Mouse (Mus musculus): Measurements from ENCODE around the gene Zbtb45.
A peak's percentile ranks its signal among the peaks of the same experiment; 100 is the strongest.

DNA sequence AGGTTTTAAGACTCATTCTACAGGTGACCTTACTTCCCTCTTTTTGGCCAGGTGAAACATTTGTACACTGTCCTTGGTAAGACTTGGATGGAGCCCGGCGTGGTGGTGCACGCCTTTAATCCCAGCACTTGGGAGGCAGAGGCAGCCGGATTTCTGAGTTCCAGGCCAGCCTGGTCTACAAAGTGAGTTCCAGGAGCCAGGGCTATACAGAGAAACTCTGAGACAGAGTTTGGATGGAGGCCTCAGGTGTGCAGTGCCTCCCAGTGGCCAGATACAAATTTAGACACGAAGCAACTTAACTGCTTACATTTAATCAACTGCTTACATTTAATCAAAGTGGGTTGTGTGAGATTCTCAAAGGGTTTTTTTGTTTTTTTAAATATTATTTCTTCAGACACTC, 21.2 kb upstream of the Zbtb45 start:
- TF ChIP-seq CTCF (IDR thresholded peaks at IDR 0.05; ENCODE audit: low read depth) (peak; percentile 37), EP300 (IDR thresholded peaks at IDR 0.05; ENCODE audit: low read depth) (no peak)

Measured in liver, embryonic 14.5 days (tissue).